Mouse (Mus musculus): ENCODE measurements around the gene Diexf. TPM values are rescaled to one million over a fixed set of nuclear protein-coding genes. Genes with fewer than 3 reads are reported as not detected.

The Diexf gene
- polyA plus RNA-seq, 1 experiment from 2014 or later: 7.3 TPM

GRCm38 (mm10) chr1:193130839-193131238 lies 767 bp upstream of the Diexf start:
- H3K27me3 ChIP-seq (ENCODE audit: control insufficient read depth, insufficient read depth, low read length): no peaks in the 10 kb centered on the region
- peak overlapping the region; percentile 59; the same call in 1 of the 2 replicates for H3K9ac ChIP-seq (ENCODE audit: low read length)
- peaks cover 9% of the 10 kb centered on the region for H3K4me1 ChIP-seq (ENCODE audit: control insufficient read depth, insufficient read depth, low read length)
- H3K36me3 ChIP-seq (ENCODE audit: control insufficient read depth, insufficient read depth): peaks cover 14% of the 10 kb centered on the region
- no peaks in the 10 kb centered on the region for H3K9me3 ChIP-seq (replicated peaks; ENCODE audit: control insufficient read depth, low read length)
- no peak overlapping the region; the same call in 1 of the 2 replicates for H3K4me3 ChIP-seq (ENCODE audit: low read length)
- ATAC-seq (replicated peaks; ENCODE audit: extremely low read depth, insufficient read depth, low FRiP score): no peak
- whole genome bisulfite sequencing: 76% methylated on average over 8 of the region's 8 CpGs
- no peak overlapping the region for H3K27ac ChIP-seq (ENCODE audit: low read length)
- peak overlapping the region; percentile 72; the same call in 1 of the 2 replicates for H3K4me2 ChIP-seq (ENCODE audit: low read depth, low read length)

DNA sequence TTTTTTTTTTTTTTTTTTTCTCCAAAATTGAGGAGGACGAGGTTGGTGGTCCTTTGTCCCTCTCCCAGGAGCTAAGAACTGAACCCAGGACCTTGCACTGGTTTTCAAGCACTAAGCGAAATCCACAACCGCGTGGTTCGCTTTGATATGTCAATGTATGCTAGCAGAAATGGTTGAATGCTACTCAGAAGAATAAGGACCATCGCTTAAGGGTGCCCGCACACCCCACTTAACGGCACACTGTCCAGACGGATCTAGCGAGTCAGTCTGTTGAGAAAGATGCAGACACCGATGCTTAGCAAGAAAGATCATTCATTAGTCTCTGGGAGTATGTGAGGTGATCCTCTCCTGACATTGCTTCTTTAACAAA lies 369 bp upstream of the Diexf start:
- ATAC-seq (replicated peaks; ENCODE audit: extremely low read depth, insufficient read depth, low FRiP score): 0 out of 2 replicates have a peak, but pooled peaks have one; percentile 16
- Histone ChIP-seq H3K4me1 (ENCODE audit: control insufficient read depth, insufficient read depth, low read length) (peaks cover 9% of the 10 kb centered on the region), H3K9me3 (replicated peaks; ENCODE audit: control insufficient read depth, low read length) (no peaks in the 10 kb centered on the region), H3K27ac (ENCODE audit: low read length) (no peak overlapping the region), H3K9ac (ENCODE audit: low read length) (peak overlapping the region; percentile 59), H3K36me3 (ENCODE audit: control insufficient read depth, insufficient read depth) (peaks cover 14% of the 10 kb centered on the region), H3K4me2 (ENCODE audit: low read depth, low read length) (peak overlapping the region; percentile 72), H3K4me3 (ENCODE audit: low read length) (peak overlapping the region; percentile 99), H3K27me3 (ENCODE audit: control insufficient read depth, insufficient read depth, low read length) (no peaks in the 10 kb centered on the region)
- 26% methylated on average over 11 of the region's 11 CpGs for WGBS

- no peaks in the 10 kb centered on the region for H3K9me3 ChIP-seq (replicated peaks; ENCODE audit: control insufficient read depth, low read length)
- H3K9ac ChIP-seq (ENCODE audit: low read length): peak overlapping the region; percentile 94
- H3K36me3 ChIP-seq (ENCODE audit: control insufficient read depth, insufficient read depth): peaks cover 14% of the 10 kb centered on the region
- H3K27me3 ChIP-seq (ENCODE audit: control insufficient read depth, insufficient read depth, low read length): no peaks in the 10 kb centered on the region
- peaks cover 9% of the 10 kb centered on the region for H3K4me1 ChIP-seq (ENCODE audit: control insufficient read depth, insufficient read depth, low read length)
- H3K4me3 ChIP-seq (ENCODE audit: low read length): peak overlapping the region; percentile 99
- no peak for ATAC-seq (replicated peaks; ENCODE audit: extremely low read depth, insufficient read depth, low FRiP score)
- H3K27ac ChIP-seq (ENCODE audit: low read length): no peak overlapping the region
- WGBS: 14% methylated on average over 5 of the region's 5 CpGs
- peak overlapping the region; percentile 89 for H3K4me2 ChIP-seq (ENCODE audit: low read depth, low read length)
These were observed 751 bp downstream of the Diexf start for GRCm38 (mm10) chr1:193129321-193129720.

DNA sequence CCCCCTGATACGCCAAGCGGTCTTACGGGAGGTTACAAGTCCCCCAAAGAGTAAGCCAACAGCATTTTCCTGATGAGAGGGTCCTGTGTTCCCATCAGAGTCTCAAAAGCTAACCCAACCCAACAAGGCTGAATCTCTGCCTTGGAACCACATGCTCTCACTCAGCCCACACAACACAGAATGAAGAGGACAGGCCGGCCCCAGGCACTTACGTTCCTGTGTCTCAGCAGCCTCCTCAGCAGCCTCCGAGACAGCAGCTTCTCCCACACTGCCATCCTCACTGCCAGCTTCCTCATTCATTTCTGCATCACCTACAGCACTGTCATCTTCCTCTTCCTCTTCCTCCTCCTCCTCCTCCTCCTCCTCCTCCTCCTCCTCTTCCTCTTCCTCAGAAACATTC lies 2.0 kb downstream of the Diexf start:
- Histone ChIP-seq H3K4me2 (ENCODE audit: low read depth, low read length) (no peak overlapping the region), H3K4me1 (ENCODE audit: control insufficient read depth, insufficient read depth, low read length) (peaks cover 9% of the 10 kb centered on the region), H3K27me3 (ENCODE audit: control insufficient read depth, insufficient read depth, low read length) (no peaks in the 10 kb centered on the region), H3K4me3 (ENCODE audit: low read length) (no peak overlapping the region), H3K9ac (ENCODE audit: low read length) (no peak overlapping the region), H3K27ac (ENCODE audit: low read length) (no peak overlapping the region), H3K36me3 (ENCODE audit: control insufficient read depth, insufficient read depth) (peaks cover 22% of the 10 kb centered on the region), H3K9me3 (replicated peaks; ENCODE audit: control insufficient read depth, low read length) (no peaks in the 10 kb centered on the region)
- no peak for ATAC-seq (replicated peaks; ENCODE audit: extremely low read depth, insufficient read depth, low FRiP score)
- WGBS: 81% methylated on average over 6 of the region's 6 CpGs

DNA sequence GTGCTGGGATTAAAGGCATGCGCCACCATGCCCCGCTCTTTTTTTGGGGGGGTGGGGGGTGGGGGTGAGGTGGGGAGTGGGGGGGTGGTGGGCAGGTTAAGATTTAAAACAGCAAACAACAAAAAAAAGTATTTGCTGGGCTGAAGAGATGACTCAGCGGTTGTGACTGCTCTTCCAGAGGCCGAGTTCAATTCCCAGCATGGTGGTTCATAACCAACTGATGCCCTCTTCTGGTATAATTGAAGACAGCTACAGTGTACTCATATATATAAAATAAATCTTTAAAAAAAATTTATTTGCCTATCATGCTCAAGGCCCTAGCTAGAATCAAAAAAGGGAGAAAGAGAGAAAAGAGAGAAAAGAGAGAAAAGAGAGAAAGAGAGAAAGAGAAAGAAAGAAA lies 4.2 kb downstream of the Diexf start:
- peaks cover 41% of the 10 kb centered on the region for H3K36me3 ChIP-seq (ENCODE audit: control insufficient read depth, insufficient read depth)

GRCm38 (mm10) chr1:193123290-193123689 lies 6.8 kb downstream of the Diexf start:
- 0 out of 2 replicates have a peak, but pooled peaks have one; percentile 12 for ATAC-seq (replicated peaks; ENCODE audit: extremely low read depth, insufficient read depth, low FRiP score)
- Histone ChIP-seq H3K4me3 (ENCODE audit: low read length) (no peak overlapping the region), H3K27me3 (ENCODE audit: control insufficient read depth, insufficient read depth, low read length) (no peaks in the 10 kb centered on the region), H3K4me1 (ENCODE audit: control insufficient read depth, insufficient read depth, low read length) (no peaks in the 10 kb centered on the region), H3K36me3 (ENCODE audit: control insufficient read depth, insufficient read depth) (peaks cover 65% of the 10 kb centered on the region), H3K4me2 (ENCODE audit: low read depth, low read length) (no peak overlapping the region), H3K9me3 (replicated peaks; ENCODE audit: control insufficient read depth, low read length) (no peaks in the 10 kb centered on the region), H3K27ac (ENCODE audit: low read length) (peak overlapping the region; percentile 21; the same call in 1 of the 2 replicates), H3K9ac (ENCODE audit: low read length) (no peak overlapping the region)
- WGBS: 85% methylated on average over 6 of the region's 6 CpGs

More for the DNA sequence above, 4.2 kb downstream of the Diexf start:
- H3K4me3 ChIP-seq (ENCODE audit: low read length): no peak overlapping the region
- H3K27me3 ChIP-seq (ENCODE audit: control insufficient read depth, insufficient read depth, low read length): no peaks in the 10 kb centered on the region
- H3K27ac ChIP-seq (ENCODE audit: low read length): no peak overlapping the region
- no peak overlapping the region for H3K9ac ChIP-seq (ENCODE audit: low read length)
- WGBS: 78% methylated on average over 4 of the region's 4 CpGs
- no peak overlapping the region for H3K4me2 ChIP-seq (ENCODE audit: low read depth, low read length)
- peaks cover 9% of the 10 kb centered on the region for H3K4me1 ChIP-seq (ENCODE audit: control insufficient read depth, insufficient read depth, low read length)
- no peak for ATAC-seq (replicated peaks; ENCODE audit: extremely low read depth, insufficient read depth, low FRiP score)
- no peaks in the 10 kb centered on the region for H3K9me3 ChIP-seq (replicated peaks; ENCODE audit: control insufficient read depth, low read length)

- no peak overlapping the region for H3K4me3 ChIP-seq (ENCODE audit: low read length)
- H3K27ac ChIP-seq (ENCODE audit: low read length): no peak overlapping the region
- H3K4me1 ChIP-seq (ENCODE audit: control insufficient read depth, insufficient read depth, low read length): no peaks in the 10 kb centered on the region
- ATAC-seq (replicated peaks; ENCODE audit: extremely low read depth, insufficient read depth, low FRiP score): peak; percentile 41; the same call in 1 of the 2 replicates
- no peaks in the 10 kb centered on the region for H3K9me3 ChIP-seq (replicated peaks; ENCODE audit: control insufficient read depth, low read length)
- no peak overlapping the region for H3K4me2 ChIP-seq (ENCODE audit: low read depth, low read length)
- H3K27me3 ChIP-seq (ENCODE audit: control insufficient read depth, insufficient read depth, low read length): no peaks in the 10 kb centered on the region
- WGBS: 88% methylated on average over 7 of the region's 7 CpGs
- no peak overlapping the region for H3K9ac ChIP-seq (ENCODE audit: low read length)
- H3K36me3 ChIP-seq (ENCODE audit: control insufficient read depth, insufficient read depth): peaks cover 67% of the 10 kb centered on the region
These were observed 7.3 kb downstream of the Diexf start for GRCm38 (mm10) chr1:193122793-193123192.

- no peaks in the 10 kb centered on the region for H3K9me3 ChIP-seq (replicated peaks; ENCODE audit: control insufficient read depth, low read length)
- no peak overlapping the region for H3K9ac ChIP-seq (ENCODE audit: low read length)
- H3K27ac ChIP-seq (ENCODE audit: low read length): no peak overlapping the region
- 95% methylated on average over 9 of the region's 9 CpGs for WGBS
- no peak overlapping the region for H3K4me2 ChIP-seq (ENCODE audit: low read depth, low read length)
- H3K36me3 ChIP-seq (ENCODE audit: control insufficient read depth, insufficient read depth): peaks cover 85% of the 10 kb centered on the region
- no peak overlapping the region for H3K4me3 ChIP-seq (ENCODE audit: low read length)
- H3K4me1 ChIP-seq (ENCODE audit: control insufficient read depth, insufficient read depth, low read length): no peaks in the 10 kb centered on the region
- ATAC-seq (replicated peaks; ENCODE audit: extremely low read depth, insufficient read depth, low FRiP score): no peak
- H3K27me3 ChIP-seq (ENCODE audit: control insufficient read depth, insufficient read depth, low read length): no peaks in the 10 kb centered on the region
These were observed 18.0 kb downstream of the Diexf start for GRCm38 (mm10) chr1:193112093-193112492.

- 77% methylated on average over 3 of the region's 3 CpGs for WGBS
These were observed 27.1 kb downstream of the Diexf start for GRCm38 (mm10) chr1:193102996-193103395.

More at GRCm38 (mm10) chr1:193102996-193103395, 27.1 kb downstream of the Diexf start:
- Histone ChIP-seq H3K9me3 (replicated peaks; ENCODE audit: control insufficient read depth, low read length) (no peaks in the 10 kb centered on the region), H3K4me1 (ENCODE audit: control insufficient read depth, insufficient read depth, low read length) (no peaks in the 10 kb centered on the region), H3K4me3 (ENCODE audit: low read length) (no peak overlapping the region), H3K4me2 (ENCODE audit: low read depth, low read length) (no peak overlapping the region), H3K36me3 (ENCODE audit: control insufficient read depth, insufficient read depth) (peaks cover 23% of the 10 kb centered on the region), H3K27ac (ENCODE audit: low read length) (no peak overlapping the region), H3K9ac (ENCODE audit: low read length) (no peak overlapping the region), H3K27me3 (ENCODE audit: control insufficient read depth, insufficient read depth, low read length) (no peaks in the 10 kb centered on the region)
- no peak for ATAC-seq (replicated peaks; ENCODE audit: extremely low read depth, insufficient read depth, low FRiP score)

Data from heart, embryonic 16.5 days (tissue).